Mouse (Mus musculus): ENCODE measurements around the gene Crlf2.

Crlf2 gene

DNA sequence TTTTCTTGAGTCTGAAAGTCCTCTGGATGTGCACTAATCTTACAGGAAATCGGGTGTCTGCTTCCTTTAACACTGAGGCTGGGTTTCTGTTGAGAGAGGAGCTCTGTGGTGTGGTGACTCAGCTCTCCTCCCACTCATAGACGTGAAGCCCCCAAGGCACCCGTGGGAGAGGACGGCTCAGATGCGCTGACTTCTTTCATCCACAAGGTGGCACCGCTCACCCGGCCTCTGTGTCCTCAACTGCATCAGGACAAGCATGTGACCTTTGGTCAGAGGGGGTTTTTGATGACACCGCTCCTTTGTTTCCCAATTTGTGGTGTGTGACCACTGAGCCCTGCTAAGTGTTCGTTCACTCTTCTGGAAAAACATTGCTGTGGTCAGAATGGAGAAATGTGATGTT is 10.1 kb downstream of the Crlf2 start:
- DNase-seq (ENCODE audit: low spot score in 2 of 2), result peak; percentile 80 to 83

DNA sequence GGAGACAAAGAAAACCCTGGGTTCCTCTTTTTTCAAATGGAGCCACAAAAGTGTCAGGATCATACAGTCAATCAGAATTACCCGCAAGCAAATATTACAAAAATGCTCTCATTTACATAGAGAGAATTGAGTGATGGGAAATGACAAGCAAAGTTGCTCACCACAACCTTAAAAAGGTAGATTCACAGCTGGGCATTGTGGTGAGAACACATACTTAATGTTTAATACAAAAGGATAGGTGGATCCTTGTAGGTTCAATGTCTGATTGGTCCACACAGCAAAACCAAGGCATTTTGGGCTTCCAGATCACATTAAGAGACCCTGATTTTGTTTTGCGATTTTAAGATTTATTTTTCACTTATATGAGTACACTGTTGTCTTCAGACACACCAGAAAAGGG is 11.7 kb downstream of the Crlf2 start:
- no peak for DNase-seq (ENCODE audit: low spot score in 2 of 2)

DNA sequence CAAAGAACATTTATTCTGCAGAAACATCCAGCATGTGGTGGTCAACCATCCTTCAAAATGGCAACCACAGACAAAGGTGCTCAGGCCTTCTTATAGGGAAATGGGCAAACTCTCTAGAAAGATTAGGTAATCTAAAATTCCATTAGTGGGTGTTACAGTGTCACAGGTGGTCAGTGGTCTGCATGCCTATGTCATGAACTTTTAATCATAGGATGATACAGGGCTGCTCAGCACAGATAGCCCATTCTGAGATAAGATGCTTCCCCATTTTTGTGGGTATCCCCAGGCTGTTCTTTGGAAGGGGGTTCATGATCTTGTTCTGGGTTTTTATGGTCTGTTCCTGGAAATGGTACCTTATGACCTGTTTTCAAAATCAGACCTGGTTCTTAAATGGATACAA is 49.1 kb downstream of the Crlf2 start:
- no peak for DNase-seq (ENCODE audit: low spot score in 2 of 2)

DNA sequence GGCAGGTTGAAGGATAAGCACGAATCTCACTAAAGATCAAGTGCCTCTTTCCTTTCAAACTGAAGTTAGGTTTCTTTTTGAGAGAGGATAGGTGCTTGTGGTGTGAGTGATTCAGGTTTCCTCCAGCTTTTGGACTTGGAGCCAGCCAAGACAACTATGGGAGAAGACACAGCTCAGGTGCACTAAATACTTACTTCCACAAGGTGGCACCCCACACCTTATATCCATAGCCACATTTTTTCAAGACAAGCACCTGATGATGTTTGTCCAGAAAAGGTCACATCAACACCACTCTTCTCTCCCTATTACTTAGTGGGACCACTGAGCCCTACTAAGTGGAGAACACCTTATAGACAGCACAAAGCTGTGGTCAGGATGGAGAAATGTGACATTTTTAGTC is 52.1 kb downstream of the Crlf2 start:
- DNase-seq (ENCODE audit: low spot score in 2 of 2), result no peak
